Mouse (Mus musculus) common myeloid progenitor, adult 5-6 weeks (primary cell): ENCODE measurements around the gene Oas1h. TPM values are rescaled to one million over a fixed set of nuclear protein-coding genes. Genes with fewer than 3 reads are reported as not detected.
"Not testable (repeated sequence)": the region's sequence is repeated elsewhere in the genome, so short reads cannot be mapped to it uniquely, and the experiment has no call there.

Experiments used
- ATAC-seq: replicated peaks from 2 replicates; pipeline ENCODE4 v1.8.0; 2016; ENCODE audit warnings: low read depth, mild to moderate bottlenecking, moderate TSS enrichment, inconsistent platforms; ENCODE audit not compliant: poor library complexity, severe bottlenecking
- total RNA-seq: library from RNA; stranded (forward); fragments of 200-1000, 187-1606 nt; gene quantifications from 2 replicates; pipeline ENCODE4 v1.2.3, GENCODE M21; 2017

Oas1h gene
- total RNA-seq, 1 experiment from 2014 or later = not detected

DNA sequence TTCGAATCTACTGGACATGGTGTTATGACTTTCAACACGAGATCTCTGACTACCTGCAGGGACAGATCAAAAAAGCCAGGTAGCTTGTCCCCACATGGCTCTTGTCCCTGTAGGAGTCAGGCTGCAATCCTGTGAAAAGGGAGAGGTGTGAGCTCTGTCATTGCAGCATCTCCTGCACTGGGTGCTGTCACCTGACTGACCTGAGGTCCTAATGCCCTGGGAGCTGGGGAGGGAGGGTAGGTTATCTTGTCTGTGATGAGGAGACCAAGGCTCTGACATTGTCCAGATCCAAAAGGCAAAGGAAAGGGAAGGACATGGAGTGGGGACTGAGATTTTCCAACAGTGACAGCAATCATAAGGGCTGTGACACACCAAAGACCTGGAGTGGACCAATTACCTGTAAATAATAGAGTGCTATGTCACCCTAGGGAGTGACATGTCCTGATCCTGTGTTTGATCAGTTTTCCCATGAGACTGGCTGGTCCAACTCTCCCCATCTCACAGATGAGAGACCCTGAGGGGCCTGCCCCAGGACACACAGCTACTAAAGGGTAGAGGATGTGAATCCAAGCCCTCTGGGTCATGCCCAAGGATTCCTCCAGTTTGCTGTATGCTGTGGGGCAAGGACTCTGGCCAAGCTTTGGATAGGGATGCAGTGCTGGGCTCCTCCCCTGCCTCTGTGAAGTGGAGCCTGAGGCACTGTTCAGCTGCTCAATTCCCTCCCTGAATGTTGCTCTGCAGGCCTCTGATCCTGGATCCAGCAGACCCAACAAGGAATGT is 58.1 kb downstream of the Oas1h start:
- ATAC-seq = not testable (repeated sequence)

DNA sequence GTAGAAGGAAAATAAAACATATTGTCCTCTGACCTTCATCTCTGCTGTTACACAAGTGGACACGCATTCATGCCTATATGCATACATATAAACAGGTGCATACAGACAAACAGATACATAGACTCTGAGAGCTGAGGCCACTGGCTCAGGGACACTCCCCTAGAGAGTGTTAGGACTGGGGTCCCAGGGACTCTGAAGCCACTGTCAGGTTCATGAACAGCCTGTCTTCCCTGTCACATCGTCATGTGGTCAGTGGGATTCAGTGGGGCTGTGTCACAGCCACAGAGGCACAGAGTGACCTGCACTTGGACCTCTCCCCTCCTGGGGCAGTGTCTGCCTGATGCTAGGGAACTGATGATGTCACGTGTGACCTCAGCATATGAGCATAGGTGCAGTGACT is 59.1 kb downstream of the Oas1h start:
- ATAC-seq = no peak

Other genes with a start within 250 kb of the Oas1h start
- gene Rita1, start 248.8 kb upstream of the Oas1h start, total RNA-seq = 3.8 and 13.1 TPM in 2 replicates
- 36.0 and 41.7 TPM in 2 replicates for gene Ddx54, start 248.7 kb upstream of the Oas1h start, total RNA-seq
- not detected in 2 replicates for gene Cfap73, start 227.2 kb upstream of the Oas1h start, total RNA-seq
- gene Rasal1, start 212.6 kb upstream of the Oas1h start, total RNA-seq = 1.0 and 1.1 TPM in 2 replicates
- gene Dtx1, start 149.5 kb upstream of the Oas1h start, total RNA-seq = not detected in 2 replicates
- gene Oas2, start 111.6 kb upstream of the Oas1h start, total RNA-seq = 0.64 and 0.68 TPM in 2 replicates
- gene Oas3, start 83.8 kb upstream of the Oas1h start, total RNA-seq = 1.9 and 4.8 TPM in 2 replicates
- gene Oas1e, start 65.9 kb upstream of the Oas1h start, total RNA-seq = not detected in 2 replicates
- 0.78 and 3.1 TPM in 2 replicates for gene Oas1c, start 48.9 kb upstream of the Oas1h start, total RNA-seq
- not detected in 2 replicates for gene Oas1f, start 14.1 kb upstream of the Oas1h start, total RNA-seq
- gene Oas1g, start 26.2 kb downstream of the Oas1h start, total RNA-seq = 1.1 and 3.4 TPM in 2 replicates
- 15.4 and 20.1 TPM in 2 replicates for gene Oas1a, start 46.1 kb downstream of the Oas1h start, total RNA-seq
- gene Oas1d, start 53.1 kb downstream of the Oas1h start, total RNA-seq = not detected in 2 replicates
- not detected in 2 replicates for gene Rph3a, start 148.7 kb downstream of the Oas1h start, total RNA-seq